Mouse (Mus musculus) ovary, adult 18-20 months (tissue): ENCODE measurements around the gene Orm3.

Source experiments
- DNase-seq: peaks from one replicate; pipeline ENCODE4 v3.0.0; 2022; ENCODE audit warnings: low spot score, mixed read lengths

The Orm3 gene

DNA sequence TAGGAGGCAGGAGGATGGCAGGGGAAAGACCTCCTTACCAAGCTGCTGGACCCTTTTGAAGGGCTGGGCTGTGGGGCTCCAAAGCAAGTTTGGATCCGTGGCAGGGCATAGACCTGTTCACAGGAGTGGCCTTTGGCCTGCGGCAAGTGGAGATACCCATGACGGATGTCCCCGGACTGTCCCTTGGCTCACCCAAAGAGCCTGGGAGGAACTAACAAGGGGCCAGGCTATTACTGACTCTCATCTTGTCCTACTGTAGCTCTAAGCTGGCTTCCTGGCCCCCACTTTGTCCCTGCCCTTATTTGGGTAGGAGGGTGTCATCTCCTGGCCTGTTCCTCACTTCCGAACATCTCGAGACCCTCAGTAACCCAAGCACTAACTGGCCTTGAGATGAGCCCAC lies 46.6 kb downstream of the Orm3 start:
- DNase-seq, result no peak

GRCm38 (mm10) chr4:63403040-63403959 lies 47.3 kb downstream of the Orm3 start, which contains the start of gene Akna:
TSS of gene Akna (minus strand) at chr4:63403354.
- peak; percentile 81 for DNase-seq

DNA sequence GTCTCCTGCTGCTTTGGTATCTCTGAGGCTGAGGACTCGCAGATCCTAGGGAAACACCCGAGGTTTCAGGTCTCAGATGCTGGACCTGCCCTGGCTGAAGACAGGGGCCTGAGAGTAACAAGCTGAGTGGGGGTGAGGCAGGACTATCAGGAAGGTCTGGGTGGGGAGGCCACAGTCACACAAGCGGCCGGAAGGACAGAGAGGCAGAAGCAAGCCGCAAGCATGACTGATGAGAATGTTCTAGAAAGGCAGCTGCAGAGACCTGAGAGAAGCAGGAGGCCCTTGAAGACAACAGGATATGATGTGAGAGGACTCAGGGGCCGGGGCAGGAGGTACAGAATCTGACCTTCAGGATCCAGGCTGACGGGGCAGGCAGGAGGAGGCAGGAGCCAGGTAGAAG lies 48.2 kb downstream of the Orm3 start:
- DNase-seq, result no peak

DNA sequence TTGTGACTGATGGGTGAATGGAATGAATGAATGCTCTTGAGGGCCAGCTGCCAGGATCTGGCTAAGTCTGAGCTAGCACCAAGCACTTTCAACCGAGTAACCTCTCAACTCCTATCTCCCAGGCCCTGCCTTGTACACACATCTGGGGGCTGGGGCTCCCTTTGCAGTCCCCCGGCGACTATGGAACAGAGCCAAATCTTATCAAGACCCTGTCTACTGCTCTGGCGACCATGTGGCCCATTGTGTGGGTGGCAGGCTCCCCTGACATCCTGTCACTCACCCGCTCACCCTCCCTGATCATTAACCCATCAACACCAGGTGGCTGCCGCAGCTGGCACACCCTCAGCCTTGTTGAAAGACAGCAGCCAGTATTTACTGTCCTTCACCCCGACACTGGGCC lies 49.1 kb downstream of the Orm3 start:
- no peak for DNase-seq

- DNase-seq, result no peak
Observed at GRCm38 (mm10) chr4:63405683-63406082, 49.7 kb downstream of the Orm3 start.

- DNase-seq, result no peak
Observed at GRCm38 (mm10) chr4:63408247-63408646, 52.3 kb downstream of the Orm3 start.

GRCm38 (mm10) chr4:63408649-63409048 lies 52.7 kb downstream of the Orm3 start:
- DNase-seq, result no peak
